Mouse (Mus musculus) layer of hippocampus, adult 9-11 months (tissue): ENCODE measurements around the gene Dnah6.
A peak's percentile ranks its signal among the peaks of the same experiment; 100 is the strongest.

ENCODE experiments used
- DNase-seq: peaks from one replicate; pipeline ENCODE4 v3.0.0; 2022

Gene Dnah6

GRCm38 (mm10) chr6:73227376-73228158 lies 6.1 kb upstream of the Dnah6 start:
- no peak for DNase-seq

GRCm38 (mm10) chr6:73222841-73223526 lies 1.5 kb upstream of the Dnah6 start:
- peak; percentile 34 for DNase-seq

- DNase-seq, result no peak
Observed at GRCm38 (mm10) chr6:73221958-73222735, 696 bp upstream of the Dnah6 start.

- no peak for DNase-seq
Observed at GRCm38 (mm10) chr6:73211602-73212001, 9.8 kb downstream of the Dnah6 start.

GRCm38 (mm10) chr6:73211036-73211435 lies 10.4 kb downstream of the Dnah6 start:
- no peak for DNase-seq

- DNase-seq, result no peak
Observed at GRCm38 (mm10) chr6:73210445-73210972, 10.9 kb downstream of the Dnah6 start.

- no peak for DNase-seq
Observed at GRCm38 (mm10) chr6:73209598-73209997, 11.9 kb downstream of the Dnah6 start.

- no peak for DNase-seq
Observed at GRCm38 (mm10) chr6:73204937-73205336, 16.5 kb downstream of the Dnah6 start.

- DNase-seq, result no peak
Observed at GRCm38 (mm10) chr6:73203724-73204123, 17.7 kb downstream of the Dnah6 start.

- no peak for DNase-seq
Observed at GRCm38 (mm10) chr6:73195291-73195690, 26.2 kb downstream of the Dnah6 start.

GRCm38 (mm10) chr6:73190756-73191155 lies 30.7 kb downstream of the Dnah6 start:
- DNase-seq, result no peak

- DNase-seq, result no peak
Observed at GRCm38 (mm10) chr6:73184276-73184675, 37.2 kb downstream of the Dnah6 start.

GRCm38 (mm10) chr6:73182987-73183386 lies 38.5 kb downstream of the Dnah6 start:
- no peak for DNase-seq

GRCm38 (mm10) chr6:73182410-73182809 lies 39.0 kb downstream of the Dnah6 start:
- no peak for DNase-seq

- DNase-seq, result no peak
Observed at GRCm38 (mm10) chr6:73182006-73182405, 39.4 kb downstream of the Dnah6 start.

- no peak for DNase-seq
Observed at GRCm38 (mm10) chr6:73175156-73175555, 46.3 kb downstream of the Dnah6 start.

GRCm38 (mm10) chr6:73167230-73167629 lies 54.2 kb downstream of the Dnah6 start:
- no peak for DNase-seq

GRCm38 (mm10) chr6:73162958-73163357 lies 58.5 kb downstream of the Dnah6 start:
- DNase-seq, result no peak

- DNase-seq, result no peak
Observed at GRCm38 (mm10) chr6:73161338-73161737, 60.1 kb downstream of the Dnah6 start.

- DNase-seq, result no peak
Observed at GRCm38 (mm10) chr6:73155455-73155854, 66.0 kb downstream of the Dnah6 start.

GRCm38 (mm10) chr6:73153675-73154074 lies 67.8 kb downstream of the Dnah6 start:
- DNase-seq, result peak; percentile 84

GRCm38 (mm10) chr6:73143403-73143802 lies 78.0 kb downstream of the Dnah6 start:
- DNase-seq, result no peak

GRCm38 (mm10) chr6:73142776-73143175 lies 78.7 kb downstream of the Dnah6 start:
- no peak for DNase-seq
